15 mouse cellular contexts compared by ENCODE assay signal in genomic region chr1:88588747-88589146, GRCm38 (mm10).
DNase-seq lines count a peak whose midpoint lies in the region; ATAC-seq lines count a peak whose summit lies in the region.
"Had no signal": no experiment of that assay in that cellular context is flagged by ENCODE, and none has a peak within 500 bp of the region (broad histone marks: within the 10 kb centered on the region; RNA-seq: fewer than 3 reads in every experiment).

No protein-coding gene starts in this region.

- intact Hi-C loops in heart, postnatal 14 days (cut with DNase I): no loop called here

- DNase-seq in CD4-positive, CD25-positive, alpha-beta regulatory T cell, adult 2 months (ENCODE audit: low read depth, low spot score): peak; percentile 45
- no peak for DNase-seq in gastrocnemius, adult 18-20 months (ENCODE audit: low spot score)
- DNase-seq in embryo, embryonic 9.5 days (ENCODE audit: extremely low spot score): no peak
- no peak for DNase-seq in heart, postnatal 14 days
- DNase-seq: adrenal gland, adult 2 months; adrenal gland, postnatal 25 days; cerebellum, adult 11 months; cerebellum, adult 8-10 months; embryo, embryonic 11 days; gastrocnemius, postnatal 14 days; heart, adult 2 months had no signal

- peak; percentile 3 for ATAC-seq in activated CD4-positive, CD25-positive, alpha-beta regulatory T cell, adult 4 months
- ATAC-seq in inflammation-experienced regulatory T-cells, adult 6 months: peak; percentile 11
- ATAC-seq: forebrain, embryonic 15.5 days; Patski had no signal
